Mouse (Mus musculus) forebrain, embryonic 14.5 days (tissue): Measurements from ENCODE around the gene Mcm9. TPM values are rescaled to one million over a fixed set of nuclear protein-coding genes. Genes with fewer than 3 reads are reported as not detected.

Source experiments
- ATAC-seq: fragments of 200-750 bp; cut with Nextera tagmentation; 2 replicates; pipeline ENCODE4 v1.8.0; 2017; ENCODE audit warnings: mild to moderate bottlenecking, moderate library complexity
- DNase-seq: peaks from one replicate; pipeline ENCODE4 v3.0.0-alpha.2; 2015; ENCODE audit warnings: low spot score
- H3K27ac ChIP-seq: fragments of 300-500 bp; sonication (generic); 2 replicates; pipeline ENCODE4 v1.5.1; 2014; ENCODE audit warnings: low read depth, mild to moderate bottlenecking, control low read depth, low read length, moderate library complexity
- H3K27me3 ChIP-seq: fragments of 300-500 bp; sonication (generic); replicated peaks from 2 replicates; pipeline ENCODE4 v1.6.1; 2014; ENCODE audit warnings: low read length, control low read depth, mixed read lengths; ENCODE audit not compliant: control insufficient read depth, insufficient read depth
- H3K36me3 ChIP-seq: fragments of 300-500 bp; sonication (generic); 2 replicates; pipeline ENCODE4 v1.6.1; 2014; ENCODE audit warnings: low read length, control low read depth; ENCODE audit not compliant: control insufficient read depth, insufficient read depth
- H3K4me1 ChIP-seq: fragments of 300-500 bp; sonication (generic); 2 replicates; pipeline ENCODE4 v1.6.1; 2014; ENCODE audit warnings: antibody characterized with exemption, low read length, control low read depth; ENCODE audit not compliant: control insufficient read depth, insufficient read depth
- H3K4me2 ChIP-seq: fragments of 300-500 bp; sonication (generic); 2 replicates; pipeline ENCODE4 v1.6.1; 2014; ENCODE audit warnings: mild to moderate bottlenecking, control low read depth, low read length
- H3K4me3 ChIP-seq: fragments of 300-500 bp; sonication (generic); 2 replicates; pipeline ENCODE4 v1.5.1; 2014; ENCODE audit warnings: low read depth, low read length, control low read depth
- H3K9ac ChIP-seq: fragments of 300-500 bp; sonication (generic); 2 replicates; pipeline ENCODE4 v1.6.1; 2014; ENCODE audit warnings: mild to moderate bottlenecking, low read length, control low read depth, moderate library complexity
- H3K9me3 ChIP-seq: fragments of 300-500 bp; sonication (generic); replicated peaks from 2 replicates; pipeline ENCODE4 v1.6.1; 2016; ENCODE audit warnings: low read length, control low read depth, mixed read lengths; ENCODE audit not compliant: control insufficient read depth
- WGBS: fragments of 180-500 bp; shearing (Covaris S2); extraction: QIAGEN DNeasy Blood & Tissue Kit; methylation state at CpG from one replicate; pipeline ENCODE4 v1.1.7; 2014; 5-methylcytosine and 5-hydroxymethylcytosine counted together
- polyA plus RNA-seq: library from polyadenylated mRNA; unstranded; fragments of >200 nt; fragmentation: Nextera tagmentation; extraction: Ambion mirVana; gene quantifications from 2 replicates; pipeline ENCODE4 v1.2.1, GENCODE M21; 2014

Gene Mcm9
- polyA plus RNA-seq, 1 experiment from 2014 or later: 9.1 TPM

DNA sequence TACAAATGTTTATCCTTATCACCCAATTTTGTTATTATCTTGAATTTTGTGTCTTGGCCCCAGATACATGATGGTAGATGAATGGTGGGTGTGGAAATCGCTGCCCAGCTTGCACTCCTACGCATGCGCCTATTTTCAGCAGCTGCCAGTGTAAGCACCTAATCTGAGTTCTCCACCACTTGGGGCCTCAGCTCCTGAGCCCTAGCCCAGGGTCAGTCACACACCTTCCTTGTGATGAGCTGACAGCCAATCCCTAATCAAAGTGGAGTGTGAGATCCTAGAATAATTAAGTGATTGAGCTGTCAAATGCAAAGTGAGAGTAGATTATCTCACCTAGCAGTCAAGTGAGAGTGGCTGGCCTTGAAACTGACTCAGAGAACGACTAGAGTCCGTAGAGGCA is 97.9 kb downstream of the Mcm9 start:
- Histone ChIP-seq H3K4me2 (no peak overlapping the region), H3K4me1 (no peaks in the 10 kb centered on the region), H3K9ac (no peak overlapping the region), H3K36me3 (no peaks in the 10 kb centered on the region), H3K27me3 (no peaks in the 10 kb centered on the region), H3K27ac (no peak overlapping the region), H3K9me3 (no peaks in the 10 kb centered on the region), H3K4me3 (no peak overlapping the region)
- 86% methylated on average over 5 of the region's 5 CpGs for WGBS
- ATAC-seq (no peak), DNase-seq (no peak)

DNA sequence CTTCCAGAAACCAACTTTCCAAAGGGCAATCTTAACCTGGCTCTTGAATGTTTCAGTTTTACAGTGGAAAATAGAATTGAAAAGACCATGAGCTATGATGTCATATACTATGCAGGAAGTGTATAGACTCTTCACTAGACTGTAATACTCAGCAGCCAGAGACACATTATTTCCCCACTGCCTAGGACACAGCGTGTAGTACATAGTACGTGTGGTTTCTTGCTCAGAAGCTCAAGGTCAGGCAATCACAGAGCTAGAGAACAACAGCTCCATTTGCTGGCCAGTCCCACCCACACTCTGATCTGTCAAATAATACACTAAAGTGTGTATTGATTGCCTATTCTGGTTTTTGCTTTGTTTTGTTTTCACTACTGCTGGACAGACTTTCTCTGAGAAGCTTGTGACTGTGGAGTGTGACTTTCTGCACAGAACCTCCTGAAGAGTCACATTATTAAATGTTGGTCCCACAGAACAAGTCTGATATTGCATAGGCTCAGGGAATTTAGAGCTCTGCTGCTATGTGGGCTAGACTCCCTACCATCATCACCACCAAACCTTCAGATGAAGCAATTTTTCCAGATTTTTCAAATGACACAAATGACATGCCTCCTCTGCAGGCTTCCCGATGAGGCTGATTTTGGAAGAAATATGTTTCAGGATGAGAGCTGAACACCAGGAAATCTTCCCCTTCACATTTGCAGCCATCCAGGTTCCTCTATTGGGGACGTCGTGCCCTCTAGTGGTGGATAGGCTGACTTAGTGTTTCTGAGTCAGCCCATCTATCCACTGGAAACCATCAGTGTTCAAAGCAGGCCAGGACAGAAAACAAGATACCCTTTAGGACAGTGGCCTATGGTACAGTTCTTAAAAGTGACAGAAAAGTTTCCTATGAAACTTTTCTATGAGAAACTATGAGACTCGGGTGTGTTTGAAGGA is 102.1 kb downstream of the Mcm9 start:
- H3K9ac ChIP-seq: no peak overlapping the region
- H3K4me1 ChIP-seq: no peaks in the 10 kb centered on the region
- 33% methylated on average over 6 of the region's 6 CpGs for WGBS
- no peak overlapping the region for H3K4me2 ChIP-seq
- H3K27ac ChIP-seq: no peak overlapping the region
- H3K27me3 ChIP-seq: no peaks in the 10 kb centered on the region
- DNase-seq (peak; percentile 83), ATAC-seq (peak; percentile 85)
- H3K36me3 ChIP-seq: no peaks in the 10 kb centered on the region
- no peak overlapping the region for H3K4me3 ChIP-seq
- H3K9me3 ChIP-seq: no peaks in the 10 kb centered on the region

DNA sequence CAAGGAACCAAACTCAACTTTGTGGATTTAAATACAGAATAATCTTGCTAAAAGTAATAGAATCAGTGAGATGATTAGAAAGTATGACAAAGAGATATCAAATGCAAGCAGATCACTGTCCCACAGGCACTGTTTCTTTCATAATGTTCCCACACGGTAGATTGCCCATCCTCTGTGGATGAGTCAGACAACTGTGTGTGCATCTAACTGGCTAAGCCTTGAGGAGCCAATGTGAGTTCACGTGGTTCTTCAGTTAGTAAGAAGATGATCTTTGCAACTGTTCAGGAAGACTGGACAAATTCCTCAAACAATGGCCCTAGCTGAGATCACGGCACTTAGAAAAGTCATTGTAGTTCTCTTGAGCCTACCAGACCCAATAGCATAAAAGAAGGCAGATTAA is 102.9 kb downstream of the Mcm9 start:
- Histone ChIP-seq H3K9ac (no peak overlapping the region), H3K9me3 (no peaks in the 10 kb centered on the region), H3K4me2 (no peak overlapping the region), H3K27ac (no peak overlapping the region), H3K4me1 (no peaks in the 10 kb centered on the region), H3K36me3 (no peaks in the 10 kb centered on the region), H3K27me3 (peaks cover 2% of the 10 kb centered on the region; the same call in 1 of the 2 replicates), H3K4me3 (no peak overlapping the region)
- DNase-seq: no peak
- no peak for ATAC-seq
- 81% methylated on average over 3 of the region's 3 CpGs for WGBS

DNA sequence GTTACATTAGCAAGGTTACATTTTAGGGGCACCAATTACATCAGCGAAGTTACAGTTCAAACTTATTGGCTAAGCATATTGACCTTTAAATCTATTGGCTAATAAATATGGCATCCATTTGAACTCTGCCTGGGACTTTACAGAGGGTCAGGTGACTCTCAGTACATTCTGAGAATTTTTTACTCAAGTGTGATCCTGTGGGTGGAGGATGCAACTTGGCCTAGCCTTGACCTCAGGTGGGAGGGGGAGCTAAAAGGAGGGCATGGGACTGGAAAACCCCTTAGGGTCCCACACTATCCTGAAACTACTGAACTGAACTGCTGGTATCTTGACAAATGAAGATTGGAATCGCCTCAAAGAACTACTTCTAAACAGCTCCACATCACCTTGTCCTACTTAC is 103.9 kb downstream of the Mcm9 start:
- no peak overlapping the region for H3K27ac ChIP-seq
- H3K9ac ChIP-seq: no peak overlapping the region
- peaks cover 2% of the 10 kb centered on the region; the same call in 1 of the 2 replicates for H3K27me3 ChIP-seq
- no peaks in the 10 kb centered on the region for H3K9me3 ChIP-seq
- ATAC-seq: no peak
- no peak overlapping the region for H3K4me3 ChIP-seq
- no peak for DNase-seq
- no peaks in the 10 kb centered on the region for H3K4me1 ChIP-seq
- WGBS: 87% methylated on average over 2 of the region's 2 CpGs
- H3K4me2 ChIP-seq: no peak overlapping the region
- H3K36me3 ChIP-seq: no peaks in the 10 kb centered on the region

DNA sequence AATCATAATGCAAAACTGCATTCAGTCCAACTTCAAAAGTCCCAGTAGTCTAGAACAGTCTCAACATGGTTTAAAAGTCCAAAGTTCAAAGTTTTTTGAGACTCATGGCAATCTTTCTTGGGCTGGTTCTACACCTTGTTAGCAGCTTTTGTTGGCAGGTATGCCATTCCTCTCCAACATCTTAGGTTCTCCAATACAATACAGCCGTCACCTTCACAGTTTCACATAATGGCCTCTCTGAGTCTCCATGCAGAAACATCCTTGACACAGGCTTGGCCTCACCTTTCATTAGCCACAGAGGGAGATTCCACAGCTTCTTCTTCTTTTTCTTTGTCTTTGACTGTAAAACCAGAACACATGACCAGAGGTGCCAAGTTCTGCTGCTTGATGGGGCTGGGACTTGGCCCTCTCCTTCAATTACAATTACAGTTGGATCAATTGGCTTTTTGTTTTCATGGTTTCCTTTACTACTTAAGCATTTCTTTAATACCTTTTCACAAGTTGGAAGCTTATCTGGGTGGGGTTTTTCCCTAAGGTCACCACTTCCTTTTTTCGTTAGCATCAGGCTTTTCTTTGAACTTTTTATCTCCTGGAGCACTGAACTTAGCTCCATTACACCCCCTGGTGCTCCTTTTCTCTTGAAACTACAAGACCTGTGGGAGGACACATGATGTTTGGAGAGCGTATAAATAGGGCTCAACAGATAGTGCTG is 104.8 kb downstream of the Mcm9 start:
- no peak overlapping the region for H3K4me3 ChIP-seq
- no peak overlapping the region for H3K9ac ChIP-seq
- H3K27me3 ChIP-seq: peaks cover 2% of the 10 kb centered on the region; the same call in 1 of the 2 replicates
- H3K4me1 ChIP-seq: no peaks in the 10 kb centered on the region
- H3K27ac ChIP-seq: no peak overlapping the region
- H3K9me3 ChIP-seq: no peaks in the 10 kb centered on the region
- WGBS: 81% methylated on average over 3 of the region's 3 CpGs
- H3K4me2 ChIP-seq: no peak overlapping the region
- ATAC-seq (no peak), DNase-seq (no peak)
- H3K36me3 ChIP-seq: no peaks in the 10 kb centered on the region

DNA sequence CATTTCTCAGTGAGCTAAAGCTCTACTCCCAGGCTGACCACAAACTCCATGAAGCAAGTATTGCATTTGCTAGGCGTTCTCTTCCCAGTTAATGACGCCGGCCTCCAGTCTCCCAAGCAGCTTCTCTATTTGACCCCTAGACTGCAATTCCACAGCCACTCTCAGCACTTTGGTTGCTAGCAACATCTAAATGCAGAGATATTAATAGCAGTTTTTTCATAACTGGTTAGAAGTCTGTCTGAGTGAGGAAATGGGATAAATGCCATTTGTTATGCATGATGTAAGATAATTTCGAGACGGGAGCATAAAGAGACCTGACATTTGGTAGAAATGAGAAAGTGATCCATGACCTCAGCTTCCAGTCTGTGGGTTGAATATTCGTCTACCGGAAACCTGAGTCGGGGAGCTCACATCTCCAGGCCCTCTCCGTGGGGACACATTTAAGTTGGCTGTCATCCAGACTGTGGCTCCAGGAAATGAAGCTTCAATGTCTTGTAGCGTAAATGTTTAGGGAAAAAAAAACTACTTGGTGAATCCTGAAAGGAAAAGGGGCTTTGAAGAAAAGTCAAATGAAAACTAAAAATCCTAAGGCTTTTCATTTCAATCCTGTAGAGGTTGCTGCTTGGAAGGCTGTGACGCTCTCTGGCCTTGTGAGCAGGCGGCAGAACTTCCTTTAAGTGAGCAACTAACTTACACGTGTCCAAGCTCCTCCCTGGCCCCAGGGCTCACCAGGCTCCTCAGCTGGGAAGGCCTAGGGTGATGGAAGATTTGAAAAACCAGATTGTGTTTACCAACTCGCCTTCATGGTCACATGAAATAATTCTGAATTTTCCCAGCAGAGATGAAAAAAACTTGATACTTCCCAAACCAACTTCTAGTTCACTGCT is 110.9 kb downstream of the Mcm9 start:
- Histone ChIP-seq H3K4me2 (no peak overlapping the region), H3K4me1 (peaks cover 9% of the 10 kb centered on the region), H3K27me3 (peaks cover 2% of the 10 kb centered on the region; the same call in 1 of the 2 replicates), H3K9ac (no peak overlapping the region), H3K27ac (no peak overlapping the region), H3K9me3 (no peaks in the 10 kb centered on the region), H3K36me3 (no peaks in the 10 kb centered on the region), H3K4me3 (no peak overlapping the region)
- 65% methylated on average over 14 of the region's 14 CpGs for WGBS
- ATAC-seq (no peak), DNase-seq (no peak)

DNA sequence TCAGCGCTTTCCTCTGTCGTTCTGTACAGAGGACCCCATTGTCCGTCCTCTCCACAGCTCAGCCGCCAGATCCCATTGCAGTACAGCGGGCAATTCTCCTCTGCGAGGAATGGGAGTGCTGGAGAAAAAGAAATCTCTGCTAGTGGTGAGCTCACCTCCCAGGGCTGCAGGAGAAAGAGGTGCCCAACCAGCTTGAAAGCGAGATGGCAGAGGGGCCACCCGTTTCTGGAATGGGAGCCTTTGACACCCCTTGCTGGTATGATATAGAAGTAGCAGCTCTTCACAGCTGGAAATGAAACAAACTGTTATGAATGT is 111.7 kb downstream of the Mcm9 start:
- DNase-seq (no peak), ATAC-seq (peak; percentile 32; the same call in 1 of the 2 replicates)
- Histone ChIP-seq H3K4me3 (no peak overlapping the region), H3K9ac (no peak overlapping the region), H3K27ac (no peak overlapping the region), H3K36me3 (no peaks in the 10 kb centered on the region), H3K9me3 (no peaks in the 10 kb centered on the region), H3K4me2 (no peak overlapping the region), H3K4me1 (peaks cover 9% of the 10 kb centered on the region), H3K27me3 (peaks cover 2% of the 10 kb centered on the region; the same call in 1 of the 2 replicates)
- WGBS: 16% methylated on average over 8 of the region's 8 CpGs

DNA sequence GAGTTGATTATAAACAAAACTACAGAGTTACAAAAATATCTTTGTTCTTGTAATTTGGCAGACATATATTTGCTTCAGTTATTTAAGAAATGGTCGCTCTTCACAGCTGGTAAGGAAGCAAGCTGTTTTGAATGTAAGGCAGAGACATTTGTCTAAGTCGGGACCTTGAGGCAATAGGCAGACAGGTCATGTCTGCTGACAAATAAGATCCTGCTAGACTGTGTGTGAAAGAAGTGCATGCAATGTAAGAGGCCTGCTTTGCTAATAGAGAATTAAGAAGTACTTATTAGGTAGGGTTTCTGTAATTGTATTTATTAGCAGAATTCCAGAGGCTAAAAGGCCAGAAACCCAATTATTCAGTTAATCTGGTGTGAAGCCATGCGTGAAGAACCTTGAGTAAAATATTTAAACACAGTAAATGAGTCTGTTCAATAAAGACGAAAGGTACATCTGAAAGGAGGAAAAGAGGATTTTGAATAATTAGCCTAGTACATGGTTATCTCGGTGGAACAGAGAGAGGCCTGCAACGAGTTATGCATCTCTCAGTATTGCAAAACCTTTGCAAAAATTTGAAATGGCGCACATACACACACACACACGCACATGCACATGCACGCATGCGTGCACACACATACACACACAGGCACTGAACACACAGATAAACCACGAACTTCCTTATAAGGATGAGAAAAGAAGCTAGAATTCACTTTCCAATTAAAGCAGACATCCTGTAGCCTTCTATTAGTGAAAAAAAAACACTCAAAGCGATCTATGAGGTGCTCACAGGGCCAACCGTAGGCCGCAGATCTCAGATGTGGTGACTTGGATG is 112.3 kb downstream of the Mcm9 start:
- H3K4me1 ChIP-seq: peaks cover 9% of the 10 kb centered on the region
- H3K9ac ChIP-seq: no peak overlapping the region
- no peaks in the 10 kb centered on the region for H3K9me3 ChIP-seq
- no peaks in the 10 kb centered on the region for H3K36me3 ChIP-seq
- peaks cover 2% of the 10 kb centered on the region; the same call in 1 of the 2 replicates for H3K27me3 ChIP-seq
- no peak overlapping the region for H3K27ac ChIP-seq
- DNase-seq: no peak
- H3K4me2 ChIP-seq: no peak overlapping the region
- WGBS: 27% methylated on average over 14 of the region's 14 CpGs
- ATAC-seq: no peak
- no peak overlapping the region for H3K4me3 ChIP-seq
